Mouse (Mus musculus) intestine, embryonic 15.5 days (tissue): ENCODE results near the gene Tab2. TPM values are rescaled to one million over a fixed set of nuclear protein-coding genes. Genes with fewer than 3 reads are reported as not detected.
"Not testable (repeated sequence)": the region's sequence is repeated elsewhere in the genome, so short reads cannot be mapped to it uniquely, and the experiment has no call there.

ENCODE experiments used
- ATAC-seq: fragments of 200-750 bp; cut with Nextera tagmentation; 2 replicates; pipeline ENCODE4 v1.8.0; 2017; ENCODE audit warnings: moderate TSS enrichment, moderate library complexity
- H3K27ac ChIP-seq: fragments of 300-500 bp; sonication (generic); 2 replicates; pipeline ENCODE4 v1.5.1; 2015; ENCODE audit warnings: mild to moderate bottlenecking, inconsistent platforms
- H3K27me3 ChIP-seq: fragments of 300-500 bp; sonication (generic); replicated peaks from 2 replicates; pipeline ENCODE4 v1.6.1; 2015; ENCODE audit warnings: inconsistent platforms
- H3K36me3 ChIP-seq: fragments of 300-500 bp; sonication (generic); 2 replicates; pipeline ENCODE4 v1.6.1; 2015; ENCODE audit warnings: inconsistent platforms
- H3K4me1 ChIP-seq: fragments of 300-500 bp; sonication (generic); replicated peaks from 2 replicates; pipeline ENCODE4 v1.6.1; 2015; ENCODE audit warnings: inconsistent platforms
- H3K4me2 ChIP-seq: fragments of 300-500 bp; sonication (generic); replicated peaks from 2 replicates; pipeline ENCODE4 v1.6.1; 2015; ENCODE audit warnings: mild to moderate bottlenecking, inconsistent platforms
- H3K4me3 ChIP-seq: fragments of 300-500 bp; sonication (generic); replicated peaks from 2 replicates; pipeline ENCODE4 v1.5.1; 2015; ENCODE audit warnings: inconsistent platforms
- H3K9ac ChIP-seq: fragments of 300-500 bp; sonication (generic); 2 replicates; pipeline ENCODE4 v1.6.1; 2015; ENCODE audit warnings: inconsistent platforms
- H3K9me3 ChIP-seq: fragments of 300-500 bp; sonication (generic); 2 replicates; pipeline ENCODE4 v1.6.1; 2016; ENCODE audit warnings: inconsistent platforms
- WGBS: fragments of 180-500 bp; shearing (Covaris S2); methylation state at CpG from one replicate; pipeline ENCODE4 v1.1.7; 2015; 5-methylcytosine and 5-hydroxymethylcytosine counted together
- polyA plus RNA-seq: library from polyadenylated mRNA; unstranded; fragments of >200 nt; fragmentation: Nextera tagmentation; extraction: Ambion mirVana; gene quantifications from 2 replicates; pipeline ENCODE4 v1.2.1, GENCODE M21; 2015

Gene Tab2
- polyA plus RNA-seq, 1 experiment from 2014 or later: 17.0 TPM

GRCm38 (mm10) chr10:7880283-7880682 is 75.7 kb downstream of the Tab2 start:
- not testable (repeated sequence) for H3K9ac ChIP-seq, H3K27ac ChIP-seq, ATAC-seq, H3K4me3 ChIP-seq, H3K4me1 ChIP-seq, H3K4me2 ChIP-seq, H3K9me3 ChIP-seq, H3K36me3 ChIP-seq, H3K27me3 ChIP-seq
- 91% methylated on average over 3 of the region's 3 CpGs for WGBS

GRCm38 (mm10) chr10:7874194-7874593 is 81.8 kb downstream of the Tab2 start:
- no peaks in the 10 kb centered on the region for H3K4me1 ChIP-seq
- no peaks in the 10 kb centered on the region for H3K9me3 ChIP-seq
- no peak overlapping the region for H3K27ac ChIP-seq
- 73% methylated on average over 7 of the region's 7 CpGs for WGBS
- no peak overlapping the region for H3K9ac ChIP-seq
- H3K4me2 ChIP-seq: no peak overlapping the region
- no peak for ATAC-seq
- no peaks in the 10 kb centered on the region for H3K27me3 ChIP-seq
- H3K36me3 ChIP-seq: no peaks in the 10 kb centered on the region
- H3K4me3 ChIP-seq: no peak overlapping the region

GRCm38 (mm10) chr10:7871381-7872020 is 84.5 kb downstream of the Tab2 start:
- Histone ChIP-seq H3K27me3 (peaks cover 7% of the 10 kb centered on the region; the same call in 1 of the 2 replicates), H3K4me1 (peaks cover 7% of the 10 kb centered on the region), H3K4me3 (no peak overlapping the region), H3K9ac (no peak overlapping the region), H3K9me3 (no peaks in the 10 kb centered on the region), H3K4me2 (no peak overlapping the region), H3K36me3 (no peaks in the 10 kb centered on the region), H3K27ac (no peak overlapping the region)
- WGBS: 83% methylated on average over 5 of the region's 5 CpGs
- no peak for ATAC-seq

DNA sequence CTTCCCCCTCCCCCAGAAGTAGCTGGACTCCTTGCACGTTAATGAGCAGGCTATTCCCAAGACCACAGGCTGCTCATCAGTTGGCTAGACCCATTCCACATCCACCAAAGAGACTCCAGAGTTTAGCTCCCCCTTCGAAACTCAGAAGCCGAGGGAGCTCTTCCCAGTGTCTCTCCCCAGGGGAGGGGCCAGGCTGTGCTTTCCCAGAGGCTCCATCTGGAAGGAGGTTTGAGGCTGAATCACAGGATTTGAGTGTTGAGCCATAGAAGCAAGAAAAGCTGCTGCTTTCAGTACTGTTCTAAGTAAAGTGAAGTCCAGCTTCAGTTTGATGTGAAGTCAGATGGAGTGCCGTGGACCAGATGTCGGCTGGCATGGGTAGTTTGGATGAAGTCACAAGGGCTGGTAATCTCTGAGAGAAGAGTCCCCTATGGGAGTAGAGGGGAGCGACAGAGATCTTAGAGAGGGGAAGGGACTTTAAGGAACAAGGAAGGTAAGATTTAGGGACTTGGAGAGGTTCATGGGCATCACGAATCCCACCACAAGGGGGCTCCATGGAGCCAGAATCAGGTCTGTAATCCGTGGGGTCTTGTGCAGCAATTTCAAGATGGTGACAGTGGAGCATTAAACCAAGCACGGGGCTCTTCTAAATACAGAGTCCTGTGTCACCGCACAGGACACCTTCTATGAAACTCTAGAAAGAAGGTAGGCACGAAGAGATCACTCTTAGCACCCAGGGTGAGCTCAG is 85.3 kb downstream of the Tab2 start:
- ATAC-seq: no peak
- 67% methylated on average over 11 of the region's 11 CpGs for WGBS

DNA sequence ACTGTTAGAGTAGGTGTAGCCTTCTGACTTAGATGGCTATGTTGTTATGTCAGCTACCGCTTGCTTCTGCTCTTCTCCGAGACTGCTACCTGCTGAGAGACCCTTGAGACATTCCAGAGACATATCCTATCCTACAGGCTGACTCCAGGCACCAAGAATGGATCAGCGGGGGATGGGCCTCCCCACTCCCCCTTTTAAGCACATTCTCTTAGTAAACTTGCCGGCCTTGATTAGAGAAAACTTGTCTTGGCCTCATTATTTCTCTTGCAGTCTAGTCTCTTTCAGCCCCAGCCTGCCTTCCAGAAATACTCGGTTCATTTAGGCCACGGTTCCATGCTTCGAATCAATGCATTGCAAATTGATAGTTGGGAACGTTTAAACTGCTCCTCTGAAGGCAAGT is 86.3 kb downstream of the Tab2 start:
- Histone ChIP-seq H3K9ac (no peak overlapping the region), H3K4me2 (no peak overlapping the region), H3K27me3 (peaks cover 7% of the 10 kb centered on the region; the same call in 1 of the 2 replicates), H3K36me3 (no peaks in the 10 kb centered on the region), H3K27ac (no peak overlapping the region), H3K4me3 (no peak overlapping the region), H3K4me1 (peaks cover 7% of the 10 kb centered on the region), H3K9me3 (no peaks in the 10 kb centered on the region)
- no peak for ATAC-seq
- WGBS: 65% methylated on average over 8 of the region's 8 CpGs

More for the DNA sequence above, 85.3 kb downstream of the Tab2 start:
- Histone ChIP-seq H3K4me1 (peaks cover 7% of the 10 kb centered on the region), H3K27ac (no peak overlapping the region), H3K36me3 (no peaks in the 10 kb centered on the region), H3K4me3 (no peak overlapping the region), H3K9me3 (no peaks in the 10 kb centered on the region), H3K9ac (no peak overlapping the region), H3K4me2 (no peak overlapping the region), H3K27me3 (peaks cover 7% of the 10 kb centered on the region; the same call in 1 of the 2 replicates)

DNA sequence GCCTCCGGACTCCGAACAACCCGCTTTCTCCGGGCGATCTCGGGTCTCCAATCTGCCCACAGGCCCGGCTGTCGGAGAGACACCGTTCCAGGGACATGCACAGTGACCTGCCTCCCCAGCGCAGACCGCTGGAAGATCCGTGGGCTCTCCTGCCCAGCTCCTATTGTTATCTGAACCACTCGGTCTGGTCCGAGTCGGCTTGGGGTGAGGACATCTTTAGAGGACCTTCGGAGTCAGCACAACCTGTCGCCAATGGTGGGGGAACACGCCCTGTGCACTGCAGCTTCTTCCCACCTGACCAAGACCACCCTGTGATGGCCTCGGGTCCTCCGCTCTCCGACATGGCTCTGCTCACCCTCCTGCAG is 88.4 kb downstream of the Tab2 start:
- ATAC-seq: no peak
- H3K9ac ChIP-seq: peak overlapping the region; percentile 46; the same call in 1 of the 2 replicates
- WGBS: 26% methylated on average over 21 of the region's 21 CpGs

DNA sequence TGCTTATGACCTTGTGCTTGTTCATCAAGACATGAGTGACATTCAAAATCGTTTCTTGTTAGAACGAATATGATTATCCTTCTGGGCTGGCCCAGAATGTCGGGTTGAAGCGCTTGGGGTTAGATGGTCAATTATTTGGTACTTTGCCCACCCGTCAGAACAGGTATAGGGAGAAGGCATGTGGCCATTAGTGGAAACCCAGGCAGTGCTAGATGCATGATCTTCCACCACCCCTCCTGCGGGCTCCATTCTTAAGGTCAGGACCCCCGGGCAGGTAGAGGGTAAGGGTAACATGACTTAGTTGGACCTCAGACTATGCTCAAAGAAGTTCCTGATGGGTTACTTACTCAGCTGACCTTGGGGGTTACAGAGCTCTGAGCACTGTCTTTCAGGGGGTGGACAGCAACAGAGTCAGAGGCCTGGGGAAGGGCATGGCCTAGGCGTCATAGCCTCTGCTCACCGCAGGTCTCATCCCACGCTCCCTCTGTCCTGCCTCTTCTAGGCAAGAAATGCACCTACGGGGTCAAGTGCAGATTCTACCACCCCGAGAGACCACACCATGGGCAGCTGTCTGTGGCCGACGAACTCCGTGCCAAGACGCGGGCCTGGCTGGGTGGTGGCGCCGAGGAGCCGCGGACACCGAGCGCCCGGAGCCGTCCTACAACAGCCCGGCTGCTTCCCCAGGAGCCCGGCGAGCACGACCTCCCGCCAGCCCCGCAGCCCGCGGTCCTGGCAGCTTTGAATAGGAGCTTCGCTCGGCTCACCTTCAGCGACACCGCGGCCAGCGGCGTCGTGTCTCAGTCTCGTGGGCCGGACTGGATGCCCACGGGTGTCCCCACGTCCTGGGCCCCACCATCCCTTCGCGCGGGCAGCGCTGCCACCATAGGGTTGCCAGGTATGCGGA is 89.0 kb downstream of the Tab2 start:
- H3K27me3 ChIP-seq: peaks cover 7% of the 10 kb centered on the region; the same call in 1 of the 2 replicates
- H3K9me3 ChIP-seq: no peaks in the 10 kb centered on the region
- peak overlapping the region; percentile 83 for H3K4me2 ChIP-seq
- peak overlapping the region; percentile 46; the same call in 1 of the 2 replicates for H3K9ac ChIP-seq
- H3K36me3 ChIP-seq: no peaks in the 10 kb centered on the region
- H3K4me3 ChIP-seq: peak overlapping the region; percentile 34
- H3K4me1 ChIP-seq: peaks cover 7% of the 10 kb centered on the region
- H3K27ac ChIP-seq: no peak overlapping the region
- no peak; the same call in 1 of the 2 replicates for ATAC-seq
- WGBS: 18% methylated on average over 50 of the region's 50 CpGs

More for the DNA sequence above, 88.4 kb downstream of the Tab2 start:
- H3K27ac ChIP-seq: no peak overlapping the region
- H3K27me3 ChIP-seq: peaks cover 7% of the 10 kb centered on the region; the same call in 1 of the 2 replicates
- H3K36me3 ChIP-seq: no peaks in the 10 kb centered on the region
- H3K4me3 ChIP-seq: peak overlapping the region; percentile 34
- H3K4me2 ChIP-seq: peak overlapping the region; percentile 83
- no peaks in the 10 kb centered on the region for H3K9me3 ChIP-seq
- H3K4me1 ChIP-seq: peaks cover 7% of the 10 kb centered on the region

- H3K27me3 ChIP-seq: peaks cover 7% of the 10 kb centered on the region; the same call in 1 of the 2 replicates
- H3K36me3 ChIP-seq: no peaks in the 10 kb centered on the region
- no peak overlapping the region for H3K27ac ChIP-seq
- no peak overlapping the region for H3K4me3 ChIP-seq
- ATAC-seq: no peak
- peaks cover 7% of the 10 kb centered on the region for H3K4me1 ChIP-seq
- WGBS: 87% methylated on average over 3 of the region's 3 CpGs
- no peak overlapping the region for H3K9ac ChIP-seq
- no peaks in the 10 kb centered on the region for H3K9me3 ChIP-seq
- H3K4me2 ChIP-seq: no peak overlapping the region
Observed at GRCm38 (mm10) chr10:7864806-7865205, 91.2 kb downstream of the Tab2 start.

DNA sequence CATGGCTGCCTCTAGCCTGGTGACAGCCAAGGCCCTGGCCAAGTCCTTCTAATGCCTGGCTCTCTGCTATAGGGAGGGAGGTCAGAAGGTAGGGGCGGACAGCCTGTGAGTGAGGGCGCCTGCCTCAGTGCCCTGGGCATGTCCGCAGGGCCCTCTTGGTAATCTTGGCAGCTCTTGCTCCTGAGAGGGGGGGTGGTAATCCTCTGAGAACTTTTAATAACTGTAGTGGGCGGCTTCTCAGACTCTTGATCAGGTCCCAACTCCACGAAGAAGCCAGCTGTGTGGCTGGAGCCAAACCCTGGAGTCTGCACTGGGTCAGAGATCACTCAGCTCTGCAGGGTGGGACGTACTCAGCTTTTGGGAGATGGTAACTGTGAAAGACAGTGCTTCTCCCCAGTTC is 91.8 kb downstream of the Tab2 start:
- Histone ChIP-seq H3K9ac (no peak overlapping the region), H3K4me3 (no peak overlapping the region), H3K4me1 (peaks cover 7% of the 10 kb centered on the region), H3K9me3 (no peaks in the 10 kb centered on the region), H3K4me2 (no peak overlapping the region), H3K27ac (no peak overlapping the region), H3K36me3 (no peaks in the 10 kb centered on the region), H3K27me3 (peaks cover 7% of the 10 kb centered on the region; the same call in 1 of the 2 replicates)
- WGBS: 69% methylated on average over 6 of the region's 6 CpGs
- no peak for ATAC-seq

GRCm38 (mm10) chr10:7863411-7863810 is 92.6 kb downstream of the Tab2 start:
- Histone ChIP-seq H3K27ac (no peak overlapping the region), H3K9me3 (no peaks in the 10 kb centered on the region), H3K9ac (no peak overlapping the region), H3K4me2 (no peak overlapping the region), H3K4me3 (no peak overlapping the region), H3K36me3 (no peaks in the 10 kb centered on the region), H3K4me1 (peaks cover 7% of the 10 kb centered on the region), H3K27me3 (peaks cover 7% of the 10 kb centered on the region; the same call in 1 of the 2 replicates)
- no peak for ATAC-seq
- WGBS: 96% methylated on average over 6 of the region's 6 CpGs

DNA sequence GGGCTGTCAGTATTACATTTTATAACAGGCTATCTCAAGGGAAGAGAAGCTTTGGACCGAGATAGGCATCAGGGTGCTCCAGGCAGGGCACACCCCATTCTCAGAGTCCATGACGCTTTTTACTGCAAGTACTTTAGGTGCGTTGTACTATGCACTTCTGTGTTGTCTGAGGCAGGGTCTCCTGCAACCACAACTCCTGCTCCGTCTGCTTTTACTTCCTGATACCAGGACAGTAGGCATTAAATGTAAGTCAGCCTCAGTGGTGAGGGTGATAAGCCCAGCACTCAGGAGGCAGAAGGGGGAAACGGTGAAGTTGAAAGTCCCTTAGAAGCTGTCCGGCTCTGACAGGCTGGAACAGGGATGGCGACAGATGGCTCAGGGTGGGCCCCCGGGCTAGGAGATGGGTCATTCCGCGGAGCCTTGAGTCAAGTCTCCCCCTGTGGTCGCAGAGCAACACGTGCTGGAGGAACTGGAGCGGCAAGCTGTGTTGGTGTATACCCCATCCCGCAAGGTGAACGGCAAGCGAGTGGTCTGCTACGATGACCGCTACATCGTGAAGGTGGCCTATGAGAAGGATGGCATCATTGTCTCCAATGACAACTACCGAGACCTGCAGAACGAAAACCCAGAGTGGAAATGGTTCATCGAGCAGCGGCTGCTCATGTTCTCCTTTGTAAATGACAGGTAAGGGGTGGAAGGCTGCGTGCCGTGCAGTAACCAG is 93.9 kb downstream of the Tab2 start:
- Histone ChIP-seq H3K27me3 (peaks cover 3% of the 10 kb centered on the region; the same call in 1 of the 2 replicates), H3K4me1 (peaks cover 1% of the 10 kb centered on the region), H3K4me3 (no peak overlapping the region), H3K27ac (no peak overlapping the region), H3K4me2 (0 out of 2 replicates have a peak overlapping the region, but pooled peaks have one; percentile 3), H3K9ac (no peak overlapping the region), H3K36me3 (no peaks in the 10 kb centered on the region), H3K9me3 (no peaks in the 10 kb centered on the region)
- peak; percentile 69 for ATAC-seq
- WGBS: 91% methylated on average over 25 of the region's 25 CpGs
